8 mouse cellular contexts compared by ENCODE assay signal in genomic region chr4:82506081-82506730, GRCm38 (mm10).
DNase-seq lines count a peak whose midpoint lies in the region; ATAC-seq and TF ChIP-seq lines count a peak whose summit lies in the region.

No protein-coding gene starts in this region.

- in situ Hi-C loops in ES-E14 (cut with MboI; ENCODE audit: low sequenced_read_pairs in 2 of 2, unreplicated experiment in 2 of 2), result no loop called here

- H3K4me1 ChIP-seq in ES-E14 (ENCODE audit: control insufficient read depth in 2 of 2, insufficient read depth in 2 of 2, low read length in 2 of 2, poor library complexity in 1 of 2), result peaks cover 4 to 11% of the 10 kb centered on the region in 2 experiments; a peak in 3 of 4 replicates
- peaks cover 2% of the 10 kb centered on the region; the same call in 1 of the 2 replicates for H3K4me1 ChIP-seq in cerebellum, adult 2 months (ENCODE audit: control insufficient read depth, insufficient read depth, low read length)

- H3K27me3 ChIP-seq in cerebellum, adult 2 months (ENCODE audit: control insufficient read depth, insufficient read depth, low read length), result no peaks in the 10 kb centered on the region

- peak; percentile 46 for DNase-seq in ES-E14 (ENCODE audit: low read depth, low spot score)
- peak; percentile 92 for DNase-seq in cerebellum, adult 2 months
- DNase-seq in heart, postnatal 36 days, result peak; percentile 94
- peak; percentile 60 to 79 for DNase-seq in layer of hippocampus, adult 8-10 months (ENCODE audit: low spot score in 2 of 2)
- DNase-seq in lung, adult 18-20 months, result peak; percentile 90 to 93
- peak; percentile 87 for DNase-seq in ovary, postnatal 10 days (ENCODE audit: low spot score)

- peak; percentile 51 for ATAC-seq in frontal cortex, adult (ENCODE audit: low TSS enrichment)
- ATAC-seq in monocyte, adult 5-6 weeks (replicated peaks; ENCODE audit: insufficient number of reproducible peaks, low FRiP score, low TSS enrichment, poor library complexity, severe bottlenecking), result no peak

- H3K36me3 ChIP-seq in ES-E14 (ENCODE audit: control insufficient read depth, insufficient read depth, low read length, poor library complexity, severe bottlenecking), result no peaks in the 10 kb centered on the region

- no peak for TF ChIP-seq POLR2A in cerebellum, adult 2 months (IDR thresholded peaks at IDR 0.05; ENCODE audit: borderline replicate concordance, insufficient read depth, low read length)

- WGBS in cerebellum, adult 2 months, result 0% methylated on average over 56 of the region's 81 CpGs

- TF ChIP-seq CTCF in cerebellum, adult 2 months (IDR thresholded peaks at IDR 0.05; ENCODE audit: borderline replicate concordance, insufficient read depth, low read depth, low read length), result no peak

- H3K9ac ChIP-seq in ES-E14 (ENCODE audit: insufficient read depth, low read depth, low read length, poor library complexity, severe bottlenecking), result peak overlapping the region; percentile 76

- intact Hi-C loops in heart, postnatal 36 days (cut with DNase I), result loop anchor here (2.0 to 5.0 kb wide), 3 partner anchors 59 to 439 kb away; no protein-coding TSS in a partner anchor

- no peaks in the 10 kb centered on the region for H3K9me3 ChIP-seq in ES-E14 (ENCODE audit: control insufficient read depth, insufficient read depth, low read depth, low read length)

- H3K4me3 ChIP-seq in ES-E14 (ENCODE audit: insufficient read depth in 1 of 2, low read depth in 1 of 2, low read length in 2 of 2, poor library complexity in 1 of 2, severe bottlenecking in 1 of 2), result peak overlapping the region; percentile 91 to 92
- peak overlapping the region; percentile 80 for H3K4me3 ChIP-seq in cerebellum, adult 2 months (replicated peaks; ENCODE audit: insufficient read depth, low read depth, low read length)

- H3K27ac ChIP-seq in ES-E14 (ENCODE audit: insufficient read depth, low read depth, low read length, poor library complexity, severe bottlenecking), result peak overlapping the region; percentile 88
- peak overlapping the region; percentile 100 for H3K27ac ChIP-seq in cerebellum, adult 2 months (ENCODE audit: insufficient read depth, low read length)

TF ChIP-seq in ES-E14, 5 proteins besides CTCF, POLR2A, EP300 and RAD21:
- TF ChIP-seq HCFC1 (IDR thresholded peaks at IDR 0.05; ENCODE audit: borderline replicate concordance, insufficient read depth, low read length), result no peak
- TF ChIP-seq ZC3H11A (IDR thresholded peaks at IDR 0.05; ENCODE audit: borderline replicate concordance, low read depth, low read length), result no peak
- no peak for TF ChIP-seq MAFK (IDR thresholded peaks at IDR 0.05; ENCODE audit: insufficient read depth, low read depth, low read length)
- TF ChIP-seq CHD2 (IDR thresholded peaks at IDR 0.05; ENCODE audit: low read depth, low read length), result no peak
- no peak for TF ChIP-seq ZNF384 (IDR thresholded peaks at IDR 0.05; ENCODE audit: low read depth, low read length)
